Mouse (Mus musculus) lung, embryonic 14.5 days (tissue): ENCODE results near the gene Prkce. TPM values are rescaled to one million over a fixed set of nuclear protein-coding genes. Genes with fewer than 3 reads are reported as not detected.

Experiments
- ATAC-seq: fragments of 200-750 bp; cut with Nextera tagmentation; 2 replicates; pipeline ENCODE4 v1.8.0; 2017; ENCODE audit warnings: mild to moderate bottlenecking, moderate TSS enrichment, moderate library complexity; ENCODE audit not compliant: insufficient read depth
- DNase-seq: peaks from one replicate; pipeline ENCODE4 v3.0.0-alpha.2; 2015
- H3K27ac ChIP-seq: fragments of 300-500 bp; sonication (generic); 2 replicates; pipeline ENCODE4 v1.5.1; 2014; ENCODE audit warnings: low read depth, mild to moderate bottlenecking, moderate library complexity
- H3K27me3 ChIP-seq: fragments of 300-500 bp; sonication (generic); 2 replicates; pipeline ENCODE4 v1.6.1; 2014; ENCODE audit warnings: low read length, control low read depth; ENCODE audit not compliant: insufficient read depth
- H3K36me3 ChIP-seq: fragments of 300-500 bp; sonication (generic); 2 replicates; pipeline ENCODE4 v1.6.1; 2014; ENCODE audit warnings: control low read depth; ENCODE audit not compliant: insufficient read depth
- H3K4me1 ChIP-seq: fragments of 300-500 bp; sonication (generic); 2 replicates; pipeline ENCODE4 v1.6.1; 2014; ENCODE audit warnings: antibody characterized with exemption, control low read depth; ENCODE audit not compliant: insufficient read depth
- H3K4me2 ChIP-seq: fragments of 300-500 bp; sonication (generic); 2 replicates; pipeline ENCODE4 v1.6.1; 2014; ENCODE audit warnings: mild to moderate bottlenecking
- H3K4me3 ChIP-seq: fragments of 300-500 bp; sonication (generic); 2 replicates; pipeline ENCODE4 v1.5.1; 2014; ENCODE audit warnings: low read depth, low read length
- H3K9ac ChIP-seq: fragments of 300-500 bp; sonication (generic); 2 replicates; pipeline ENCODE4 v1.6.1; 2014
- H3K9me3 ChIP-seq: fragments of 300-500 bp; sonication (generic); 2 replicates; pipeline ENCODE4 v1.6.1; 2016; ENCODE audit warnings: low read depth, low read length, control low read depth
- CTCF ChIP-seq: IDR thresholded peaks from 2 replicates; pipeline ENCODE4 v1.5.1; 2016; ENCODE audit warnings: antibody characterized with exemption, low read depth
- WGBS: fragments of 180-500 bp; shearing (Covaris S2); extraction: QIAGEN DNeasy Blood & Tissue Kit; methylation state at CpG from one replicate; pipeline ENCODE4 v1.1.7; 2014; 5-methylcytosine and 5-hydroxymethylcytosine counted together
- polyA plus RNA-seq: library from polyadenylated mRNA; unstranded; fragments of >200 nt; fragmentation: Nextera tagmentation; extraction: Ambion mirVana; gene quantifications from 2 replicates; pipeline ENCODE4 v1.2.1, GENCODE M21; 2014

Prkce gene
- polyA plus RNA-seq, 1 experiment from 2014 or later: 10.1 TPM

DNA sequence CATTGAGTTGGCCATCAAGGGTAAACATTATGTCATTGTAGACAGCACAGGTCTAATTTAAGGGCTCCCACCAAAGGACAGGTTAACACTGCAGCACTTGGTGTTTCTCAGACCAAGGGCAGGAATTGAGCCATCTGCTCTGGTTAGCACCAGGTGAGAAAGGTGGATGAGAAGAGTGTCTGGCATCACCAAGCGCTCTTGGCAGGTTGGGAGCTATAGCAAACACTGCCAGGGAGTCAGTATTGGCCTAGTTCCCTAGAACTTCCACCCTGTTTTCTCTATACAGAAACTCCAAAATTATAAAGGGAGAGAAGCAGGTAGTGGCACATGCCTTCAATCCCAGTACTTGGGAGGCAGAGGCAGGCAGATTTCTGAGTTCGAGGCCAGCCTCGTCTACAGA lies 479.6 kb downstream of the Prkce start:
- 94% methylated on average over 3 of the region's 3 CpGs for WGBS
- TF ChIP-seq CTCF: no peak

DNA sequence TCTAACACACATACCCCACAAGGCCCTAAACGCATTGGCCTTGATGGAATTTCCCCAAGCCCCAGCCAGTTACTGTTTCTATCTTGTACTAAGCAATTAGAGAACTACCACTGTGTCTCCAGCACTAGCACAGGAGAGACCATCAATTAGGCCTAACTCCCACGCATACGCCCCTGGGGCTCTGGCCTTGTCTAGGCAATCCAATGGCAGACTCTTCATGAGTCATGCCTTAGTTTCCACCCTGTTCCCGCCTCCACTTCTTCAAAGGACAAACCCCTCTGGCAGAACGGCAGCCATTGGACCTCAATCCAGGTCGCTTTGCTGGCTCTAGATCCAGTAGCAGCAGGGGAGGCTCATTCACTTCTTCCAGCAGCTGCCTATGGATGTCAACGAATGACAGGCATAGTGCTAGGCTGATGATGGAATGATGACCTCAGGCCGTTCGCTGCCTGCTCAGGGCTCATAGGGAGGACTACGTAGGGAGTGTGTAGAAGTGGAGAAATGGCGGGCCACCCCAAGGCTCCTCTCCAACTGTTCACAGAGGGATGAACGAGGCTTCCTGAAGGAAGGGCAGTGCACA lies 481.4 kb downstream of the Prkce start:
- DNase-seq (no peak), ATAC-seq (no peak)
- no peak overlapping the region for H3K9ac ChIP-seq
- no peaks in the 10 kb centered on the region for H3K4me1 ChIP-seq
- no peak for TF ChIP-seq CTCF
- H3K27ac ChIP-seq: no peak overlapping the region
- H3K4me3 ChIP-seq: no peak overlapping the region
- H3K4me2 ChIP-seq: no peak overlapping the region
- no peaks in the 10 kb centered on the region for H3K27me3 ChIP-seq
- WGBS: 84% methylated on average over 12 of the region's 12 CpGs
- no peaks in the 10 kb centered on the region for H3K36me3 ChIP-seq
- no peaks in the 10 kb centered on the region for H3K9me3 ChIP-seq

More for the DNA sequence above, 479.6 kb downstream of the Prkce start:
- Histone ChIP-seq H3K27ac (no peak overlapping the region), H3K4me1 (no peaks in the 10 kb centered on the region), H3K4me2 (no peak overlapping the region), H3K9ac (no peak overlapping the region), H3K36me3 (no peaks in the 10 kb centered on the region), H3K27me3 (no peaks in the 10 kb centered on the region), H3K4me3 (no peak overlapping the region), H3K9me3 (no peaks in the 10 kb centered on the region)
- DNase-seq (no peak), ATAC-seq (no peak)

DNA sequence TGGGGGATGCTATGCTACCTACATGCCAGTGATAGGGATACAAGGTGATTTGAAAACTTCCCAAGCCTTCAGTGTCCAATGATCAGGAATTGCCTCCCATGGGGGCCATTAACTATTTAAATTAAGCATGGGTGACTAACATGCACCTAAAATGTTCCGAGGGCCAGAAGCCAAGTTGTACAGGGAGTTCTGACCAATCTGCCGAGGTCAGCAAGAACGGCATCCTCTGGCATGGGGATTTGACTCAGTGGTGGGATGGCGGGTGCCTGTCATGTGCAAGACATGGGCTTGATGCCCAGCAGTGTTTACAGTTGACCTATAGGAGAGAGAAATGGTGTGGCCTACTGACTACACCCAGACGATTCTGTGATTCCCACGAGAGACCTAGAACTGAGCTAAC lies 482.7 kb downstream of the Prkce start:
- no peak overlapping the region for H3K4me3 ChIP-seq
- ATAC-seq (no peak), DNase-seq (no peak)
- H3K27ac ChIP-seq: no peak overlapping the region
- no peaks in the 10 kb centered on the region for H3K4me1 ChIP-seq
- WGBS: 91% methylated on average over 6 of the region's 6 CpGs
- no peak overlapping the region for H3K4me2 ChIP-seq
- H3K36me3 ChIP-seq: no peaks in the 10 kb centered on the region
- no peaks in the 10 kb centered on the region for H3K27me3 ChIP-seq
- H3K9me3 ChIP-seq: no peaks in the 10 kb centered on the region
- TF ChIP-seq CTCF: no peak
- H3K9ac ChIP-seq: no peak overlapping the region

DNA sequence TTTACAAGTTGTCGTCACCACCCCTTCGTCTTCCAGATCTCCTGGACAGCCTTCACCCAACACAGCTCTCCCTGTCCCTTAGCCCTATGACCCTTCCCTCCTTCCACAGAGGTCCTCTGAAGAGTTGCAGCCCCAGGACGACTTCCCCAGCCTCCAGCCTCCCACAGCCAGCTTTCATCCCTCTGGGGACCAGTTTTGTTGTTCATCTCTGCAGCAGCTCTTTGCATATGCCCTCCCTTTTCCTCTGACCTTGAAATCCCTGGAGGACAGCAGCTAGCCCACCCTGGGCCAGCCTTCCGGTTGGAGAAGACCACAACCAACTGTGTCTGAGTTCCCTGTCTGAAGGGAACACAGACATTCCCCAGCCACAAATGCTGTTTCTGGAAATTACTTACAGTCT lies 483.5 kb downstream of the Prkce start:
- WGBS: 65% methylated on average over 4 of the region's 4 CpGs

DNA sequence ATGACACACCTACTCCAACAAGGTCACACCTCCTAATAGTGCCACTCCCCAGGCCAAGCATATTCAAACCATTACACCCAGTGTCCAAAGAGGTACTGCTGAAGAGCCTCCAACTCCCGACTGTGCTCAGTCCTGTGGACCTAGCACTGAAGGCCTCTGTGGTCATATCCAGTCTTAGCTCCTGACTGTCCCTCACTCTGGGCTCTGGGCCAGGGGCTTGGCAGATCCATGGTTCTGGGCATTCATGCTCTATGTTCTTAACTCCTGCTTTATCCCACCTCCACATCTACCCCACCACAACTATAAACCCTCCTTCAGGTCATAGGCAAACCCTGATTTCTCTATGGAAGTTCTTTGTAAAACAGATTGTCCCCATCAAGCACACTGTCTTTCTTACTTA lies 485.2 kb downstream of the Prkce start:
- Histone ChIP-seq H3K27ac (no peak overlapping the region), H3K9me3 (no peaks in the 10 kb centered on the region), H3K4me3 (no peak overlapping the region), H3K4me2 (no peak overlapping the region), H3K4me1 (no peaks in the 10 kb centered on the region), H3K9ac (no peak overlapping the region), H3K27me3 (no peaks in the 10 kb centered on the region), H3K36me3 (no peaks in the 10 kb centered on the region)
- TF ChIP-seq CTCF: no peak
- 76% methylated on average over 1 of the region's 1 CpGs for WGBS
- DNase-seq (no peak), ATAC-seq (no peak)

More for the DNA sequence above, 483.5 kb downstream of the Prkce start:
- Histone ChIP-seq H3K36me3 (no peaks in the 10 kb centered on the region), H3K4me2 (no peak overlapping the region), H3K27ac (no peak overlapping the region), H3K9me3 (no peaks in the 10 kb centered on the region), H3K4me3 (no peak overlapping the region), H3K9ac (no peak overlapping the region), H3K27me3 (no peaks in the 10 kb centered on the region), H3K4me1 (no peaks in the 10 kb centered on the region)
- DNase-seq (no peak), ATAC-seq (no peak)
- no peak for TF ChIP-seq CTCF

DNA sequence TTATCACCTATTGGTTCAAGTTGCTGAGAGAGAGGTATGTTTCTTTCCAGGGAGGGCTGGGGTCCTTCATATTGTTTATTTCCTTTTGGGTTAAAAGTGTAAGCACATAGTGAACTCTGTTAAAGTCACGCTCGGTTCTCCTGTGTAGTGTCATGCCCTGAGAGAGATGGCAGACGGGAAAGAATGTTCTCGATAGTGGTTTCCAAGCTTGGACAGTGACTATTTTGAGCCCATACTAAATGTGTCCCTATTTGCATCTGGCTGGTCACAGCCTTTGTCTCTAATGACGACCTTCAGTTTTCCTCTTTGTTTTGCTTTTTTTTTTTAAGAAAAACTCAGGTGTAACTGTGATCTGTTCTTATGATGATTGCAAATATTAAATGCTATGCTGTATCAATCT lies 488.8 kb downstream of the Prkce start:
- H3K9ac ChIP-seq: no peak overlapping the region
- no peak overlapping the region for H3K4me3 ChIP-seq
- no peak overlapping the region for H3K27ac ChIP-seq
- WGBS: 63% methylated on average over 5 of the region's 5 CpGs
- H3K27me3 ChIP-seq: no peaks in the 10 kb centered on the region
- no peaks in the 10 kb centered on the region for H3K4me1 ChIP-seq
- DNase-seq: no peak
- H3K9me3 ChIP-seq: no peaks in the 10 kb centered on the region
- H3K4me2 ChIP-seq: no peak overlapping the region
- ATAC-seq: no peak
- TF ChIP-seq CTCF: no peak
- H3K36me3 ChIP-seq: no peaks in the 10 kb centered on the region

DNA sequence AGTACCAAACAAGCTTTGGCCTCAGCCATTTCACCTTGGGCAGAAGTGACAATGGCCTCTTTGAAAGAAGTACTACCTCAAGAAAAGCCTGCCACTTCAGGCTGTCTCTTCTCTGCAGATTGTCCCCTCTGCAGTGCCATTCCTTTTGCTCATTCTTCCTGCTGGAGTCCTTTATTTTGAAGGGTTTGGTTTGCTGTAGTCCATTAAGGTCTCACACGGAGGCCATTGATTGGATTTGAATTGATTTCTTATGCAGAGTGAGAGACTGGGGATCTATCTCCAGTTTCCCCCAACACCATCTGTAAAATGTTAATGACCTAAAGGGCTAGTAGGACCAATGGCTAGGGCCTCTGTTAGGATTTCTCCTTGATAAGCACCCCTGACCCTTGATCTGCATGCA lies 494.7 kb downstream of the Prkce start:
- H3K36me3 ChIP-seq: no peaks in the 10 kb centered on the region
- ATAC-seq (no peak), DNase-seq (no peak)
- no peak overlapping the region for H3K9ac ChIP-seq
- H3K27me3 ChIP-seq: no peaks in the 10 kb centered on the region
- H3K4me3 ChIP-seq: no peak overlapping the region
- H3K4me2 ChIP-seq: no peak overlapping the region
- TF ChIP-seq CTCF: no peak
- H3K27ac ChIP-seq: no peak overlapping the region
- H3K4me1 ChIP-seq: no peaks in the 10 kb centered on the region
- 60% methylated on average over 1 of the region's 1 CpGs for WGBS
- no peaks in the 10 kb centered on the region for H3K9me3 ChIP-seq

DNA sequence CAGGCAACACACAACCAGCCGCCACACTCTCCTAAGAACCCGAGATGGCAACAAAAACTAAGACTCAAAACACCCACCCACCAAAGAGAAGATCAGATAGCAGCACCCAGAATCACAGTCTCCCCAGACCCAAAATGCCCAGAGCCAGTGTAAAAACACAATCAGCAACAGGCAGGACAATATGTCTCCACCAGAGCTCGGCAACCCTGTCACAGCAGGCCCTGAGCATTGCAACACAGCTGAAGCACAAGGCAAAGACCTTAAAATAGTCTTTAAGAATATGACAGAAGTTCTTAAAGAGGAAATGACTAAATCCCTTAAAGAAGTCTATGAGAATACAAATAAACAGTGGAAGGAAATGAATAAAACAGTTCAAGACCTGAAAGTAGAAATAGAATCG lies 495.9 kb downstream of the Prkce start:
- no peak for TF ChIP-seq CTCF
- no peaks in the 10 kb centered on the region for H3K4me1 ChIP-seq
- H3K4me3 ChIP-seq: no peak overlapping the region
- DNase-seq (no peak), ATAC-seq (no peak)
- H3K4me2 ChIP-seq: no peak overlapping the region
- no peaks in the 10 kb centered on the region for H3K36me3 ChIP-seq
- H3K27me3 ChIP-seq: no peaks in the 10 kb centered on the region
- no peak overlapping the region for H3K9ac ChIP-seq
- no peaks in the 10 kb centered on the region for H3K9me3 ChIP-seq
- WGBS: 71% methylated on average over 4 of the region's 4 CpGs
- H3K27ac ChIP-seq: no peak overlapping the region
